Mouse (Mus musculus) neural tube, embryonic 14.5 days (tissue): ENCODE results near the gene Hps6. TPM values are rescaled to one million over a fixed set of nuclear protein-coding genes. Genes with fewer than 3 reads are reported as not detected.
A peak's percentile ranks its signal among the peaks of the same experiment; 100 is the strongest.

Source experiments
- ATAC-seq: fragments of 200-750 bp; cut with Nextera tagmentation; 2 replicates; pipeline ENCODE4 v1.8.0; 2017; ENCODE audit warnings: low read depth, mild to moderate bottlenecking, moderate TSS enrichment, moderate library complexity
- H3K27ac ChIP-seq: fragments of 300-500 bp; sonication (generic); 2 replicates; pipeline ENCODE4 v1.5.1; 2014; ENCODE audit warnings: low read depth, mild to moderate bottlenecking, control low read depth, low read length, moderate library complexity, mixed read lengths
- H3K27me3 ChIP-seq: fragments of 300-500 bp; sonication (generic); 2 replicates; pipeline ENCODE4 v1.6.1; 2014; ENCODE audit warnings: low read length; ENCODE audit not compliant: control insufficient read depth, insufficient read depth
- H3K36me3 ChIP-seq: fragments of 300-500 bp; sonication (generic); 2 replicates; pipeline ENCODE4 v1.6.1; 2014; ENCODE audit warnings: low read length, mixed read lengths; ENCODE audit not compliant: control insufficient read depth, insufficient read depth
- H3K4me1 ChIP-seq: fragments of 300-500 bp; sonication (generic); 2 replicates; pipeline ENCODE4 v1.6.1; 2014; ENCODE audit warnings: low read length; ENCODE audit not compliant: control insufficient read depth, insufficient read depth
- H3K4me2 ChIP-seq: fragments of 300-500 bp; sonication (generic); 2 replicates; pipeline ENCODE4 v1.6.1; 2014; ENCODE audit warnings: mild to moderate bottlenecking, low read depth, low read length, control low read depth
- H3K4me3 ChIP-seq: fragments of 300-500 bp; sonication (generic); 2 replicates; pipeline ENCODE4 v1.5.1; 2014; ENCODE audit warnings: low read depth, low read length, control low read depth, mixed read lengths
- H3K9ac ChIP-seq: fragments of 300-500 bp; sonication (generic); replicated peaks from 2 replicates; pipeline ENCODE4 v1.6.1; 2014; ENCODE audit warnings: low read depth, mild to moderate bottlenecking, control low read depth, low read length, mixed read lengths
- H3K9me3 ChIP-seq: fragments of 300-500 bp; sonication (generic); 2 replicates; pipeline ENCODE4 v1.6.1; 2016; ENCODE audit warnings: low read length; ENCODE audit not compliant: control insufficient read depth
- WGBS: fragments of 180-500 bp; shearing (Covaris S2); extraction: QIAGEN DNeasy Blood & Tissue Kit; methylation state at CpG from one replicate; pipeline ENCODE4 v1.1.7; 2014; 5-methylcytosine and 5-hydroxymethylcytosine counted together
- polyA plus RNA-seq: library from polyadenylated mRNA; unstranded; fragments of >200 nt; fragmentation: Nextera tagmentation; extraction: Ambion mirVana; gene quantifications from 2 replicates; pipeline ENCODE4 v1.2.1, GENCODE M21; 2014

Gene Hps6
- polyA plus RNA-seq, 1 experiment from 2014 or later: 1.4 TPM

DNA sequence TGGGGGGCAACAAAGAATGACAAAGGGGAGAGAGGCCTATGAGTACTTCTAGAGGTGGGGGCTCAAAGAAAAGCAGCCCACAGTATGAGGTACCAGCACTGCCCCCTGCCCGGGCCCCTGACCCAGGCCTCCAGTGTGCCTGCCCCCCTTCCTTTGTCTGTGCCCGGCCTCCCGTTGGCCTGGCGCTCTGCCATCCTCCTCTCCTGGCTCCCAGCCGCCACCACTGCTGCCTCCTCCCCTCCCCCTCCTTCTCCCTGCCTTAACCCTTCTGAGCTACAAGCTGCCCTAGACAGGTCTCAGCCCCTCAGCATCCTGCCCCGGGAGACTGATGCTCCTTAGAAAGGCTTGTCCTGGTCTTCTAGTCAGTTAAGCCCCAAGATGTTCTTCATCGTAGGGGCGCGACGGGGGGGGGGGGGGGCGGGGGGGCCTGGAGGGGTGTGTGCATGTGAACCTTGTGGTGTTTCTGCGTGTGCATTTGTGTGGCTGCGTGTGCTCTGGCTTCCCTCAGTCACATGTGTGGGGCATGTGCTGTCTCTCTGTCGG is 38.7 kb downstream of the Hps6 start:
- Histone ChIP-seq H3K9ac (peak overlapping the region; percentile 61), H3K4me2 (peak overlapping the region; percentile 98), H3K27me3 (no peaks in the 10 kb centered on the region), H3K9me3 (no peaks in the 10 kb centered on the region), H3K27ac (peak overlapping the region; percentile 97), H3K4me3 (peak overlapping the region; percentile 95), H3K4me1 (peaks cover 62% of the 10 kb centered on the region), H3K36me3 (no peaks in the 10 kb centered on the region)
- peak; percentile 25 for ATAC-seq
- 0% methylated on average over 12 of the region's 14 CpGs for WGBS

DNA sequence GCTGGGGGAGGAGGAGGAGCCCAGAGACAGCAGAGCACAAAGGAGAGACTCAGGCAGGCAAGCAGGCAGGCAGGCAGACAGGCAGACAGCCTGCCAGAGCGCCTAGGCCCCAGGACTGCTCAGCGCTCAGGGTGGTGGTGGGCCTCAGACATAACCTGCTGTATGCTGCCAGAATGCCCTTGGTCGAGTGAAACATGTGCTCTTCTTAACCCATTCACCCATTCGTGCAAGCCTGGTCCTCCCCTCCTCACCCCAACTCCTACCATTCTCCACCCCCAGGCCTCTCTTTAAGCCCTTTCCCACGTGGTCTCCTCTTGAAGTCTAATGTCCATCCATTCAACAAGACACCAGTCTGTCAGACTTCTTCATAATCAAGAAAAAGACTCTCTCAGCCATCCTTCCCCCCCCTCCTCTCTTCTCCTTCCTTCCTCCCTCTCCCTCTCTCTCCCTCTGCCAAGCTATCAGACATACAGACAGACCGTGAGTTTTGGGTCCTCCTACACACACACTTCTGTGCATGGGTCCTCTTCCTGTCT is 39.2 kb downstream of the Hps6 start:
- peak overlapping the region; percentile 97 for H3K27ac ChIP-seq
- peak overlapping the region; percentile 98 for H3K4me2 ChIP-seq
- H3K4me3 ChIP-seq: peak overlapping the region; percentile 95
- peak; percentile 22 for ATAC-seq
- H3K36me3 ChIP-seq: no peaks in the 10 kb centered on the region
- H3K4me1 ChIP-seq: peaks cover 56% of the 10 kb centered on the region
- H3K9me3 ChIP-seq: no peaks in the 10 kb centered on the region
- peak overlapping the region; percentile 61 for H3K9ac ChIP-seq
- WGBS: 4% methylated on average over 5 of the region's 6 CpGs
- H3K27me3 ChIP-seq: no peaks in the 10 kb centered on the region

GRCm38 (mm10) chr19:46043380-46043779 is 40.1 kb downstream of the Hps6 start:
- Histone ChIP-seq H3K4me1 (peaks cover 48% of the 10 kb centered on the region), H3K27ac (peak overlapping the region; percentile 97; the same call in 1 of the 2 replicates), H3K36me3 (no peaks in the 10 kb centered on the region), H3K27me3 (no peaks in the 10 kb centered on the region), H3K9ac (peak overlapping the region; percentile 96; the same call in 1 of the 2 replicates), H3K4me3 (peak overlapping the region; percentile 95), H3K9me3 (no peaks in the 10 kb centered on the region), H3K4me2 (peak overlapping the region; percentile 98)
- ATAC-seq: no peak
- 58% methylated on average over 7 of the region's 7 CpGs for WGBS

DNA sequence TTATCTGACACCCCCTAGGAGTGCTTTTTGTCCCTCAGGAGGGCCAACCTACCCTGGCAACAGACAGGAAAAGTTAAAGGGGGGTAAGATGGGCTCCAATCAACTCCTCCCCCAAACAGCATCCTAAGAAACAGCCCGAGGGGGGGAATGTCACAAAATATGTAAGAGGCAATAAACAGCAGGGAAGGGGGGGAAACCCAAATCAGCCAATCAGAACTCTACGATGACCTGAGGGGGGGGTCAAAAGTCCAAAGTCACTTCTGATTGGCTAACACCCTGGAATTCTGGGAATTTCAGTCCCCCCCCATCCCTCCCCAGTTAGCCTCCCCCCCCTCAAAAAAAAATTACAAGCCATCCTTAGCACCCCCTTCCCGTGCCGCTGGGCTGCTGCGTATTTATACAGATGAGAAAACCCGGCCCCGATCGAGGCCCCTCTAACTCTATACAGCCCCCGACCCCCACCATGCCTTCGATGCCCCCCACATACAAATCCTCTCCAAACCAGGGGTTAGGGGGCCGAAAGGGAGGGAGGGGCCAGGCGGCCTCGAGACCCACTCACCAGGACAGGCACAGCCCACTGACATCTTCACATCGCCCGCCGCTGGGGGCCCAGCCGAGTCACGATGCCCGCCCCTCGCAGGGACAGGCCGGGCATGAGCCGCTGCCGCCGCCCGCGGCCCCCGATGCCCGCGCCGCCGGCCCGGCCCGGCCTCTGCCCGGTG is 41.1 kb downstream of the Hps6 start, which contains the start of gene Pprc1:
Gene Pprc1 (plus strand): TSS at position 616 of the 722 bp plus-strand sequence.
- peak; percentile 1; the same call in 1 of the 2 replicates for ATAC-seq
- H3K4me2 ChIP-seq: peak within 1 kb of the TSS; percentile 98

DNA sequence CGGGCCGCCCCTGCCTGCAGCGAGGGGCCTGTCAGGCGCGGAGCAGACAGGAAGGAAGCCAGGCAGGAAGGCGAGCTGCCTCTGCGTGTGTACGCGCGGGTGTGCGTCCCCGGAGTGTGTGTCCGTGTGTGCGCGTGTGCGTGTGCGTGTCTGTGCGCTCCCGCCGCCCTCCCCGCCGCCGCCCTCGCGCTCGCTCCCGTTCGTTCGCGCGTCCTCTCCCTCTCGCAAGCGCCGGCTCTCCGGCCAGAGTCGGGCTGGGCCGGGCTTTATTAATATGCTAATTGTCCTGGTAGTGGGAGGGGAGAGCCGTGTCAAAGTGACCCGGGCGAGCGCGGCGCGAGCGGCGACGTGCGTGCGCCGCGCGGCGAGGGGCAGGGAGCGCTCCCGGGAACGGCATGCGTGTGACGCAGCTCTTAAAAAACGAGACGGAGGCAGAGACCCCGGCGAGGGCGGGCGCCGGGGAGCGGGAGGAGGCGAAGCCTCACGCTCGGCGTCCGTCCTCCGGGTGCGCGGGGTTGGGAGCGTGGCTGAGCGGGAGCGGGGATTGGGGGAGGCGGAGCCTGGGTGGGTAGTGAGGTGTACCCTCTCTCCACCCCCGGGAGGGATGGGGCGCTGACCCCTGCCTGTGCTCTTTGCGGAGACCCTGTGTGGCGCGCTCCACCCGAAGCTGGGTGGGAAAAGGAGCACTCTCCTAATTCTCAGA is 41.8 kb downstream of the Hps6 start, which contains the start of gene Ldb1:
Gene Ldb1 (minus strand): TSS at position 222 of the 703 bp plus-strand sequence.
- under 1% methylated on average over 69 of the region's 84 CpGs for WGBS
- ATAC-seq: peak; percentile 73
- H3K4me1 ChIP-seq: peaks cover 42% of the 10 kb centered on the region

More for the DNA sequence above, 41.1 kb downstream of the Hps6 start, which contains the start of gene Pprc1:
- Histone ChIP-seq H3K27ac (peak within 1 kb of the TSS; percentile 97), H3K9ac (peak within 1 kb of the TSS; percentile 96), H3K27me3 (no peaks in the 10 kb centered on the region), H3K4me3 (peak within 1 kb of the TSS; percentile 95), H3K4me1 (peaks cover 45% of the 10 kb centered on the region), H3K9me3 (no peaks in the 10 kb centered on the region), H3K36me3 (no peaks in the 10 kb centered on the region)
- under 1% methylated on average over 31 of the region's 34 CpGs for WGBS

GRCm38 (mm10) chr19:46045696-46046311 is 42.5 kb downstream of the Hps6 start:
- Histone ChIP-seq H3K27me3 (no peaks in the 10 kb centered on the region), H3K4me3 (peak overlapping the region; percentile 95), H3K36me3 (no peaks in the 10 kb centered on the region), H3K27ac (peak overlapping the region; percentile 97), H3K9me3 (no peaks in the 10 kb centered on the region), H3K9ac (peak overlapping the region; percentile 96), H3K4me1 (peaks cover 35% of the 10 kb centered on the region), H3K4me2 (peak overlapping the region; percentile 98)
- 0% methylated on average over 7 of the region's 7 CpGs for WGBS
- ATAC-seq: peak; percentile 10; the same call in 1 of the 2 replicates

More for the DNA sequence above, 41.8 kb downstream of the Hps6 start, which contains the start of gene Ldb1:
- Histone ChIP-seq H3K36me3 (no peaks in the 10 kb centered on the region), H3K9ac (peak within 1 kb of the TSS; percentile 96), H3K4me3 (peak within 1 kb of the TSS; percentile 95), H3K4me2 (peak within 1 kb of the TSS; percentile 98), H3K27ac (peak within 1 kb of the TSS; percentile 97), H3K27me3 (no peaks in the 10 kb centered on the region), H3K9me3 (no peaks in the 10 kb centered on the region)

GRCm38 (mm10) chr19:46046621-46047025 is 43.3 kb downstream of the Hps6 start:
- Histone ChIP-seq H3K4me3 (no peak overlapping the region), H3K9me3 (no peaks in the 10 kb centered on the region), H3K27me3 (no peaks in the 10 kb centered on the region), H3K9ac (no peak overlapping the region), H3K36me3 (no peaks in the 10 kb centered on the region), H3K4me1 (peaks cover 27% of the 10 kb centered on the region), H3K27ac (peak overlapping the region; percentile 97; the same call in 1 of the 2 replicates), H3K4me2 (peak overlapping the region; percentile 98; the same call in 1 of the 2 replicates)
- ATAC-seq: no peak
- WGBS: 8% methylated on average over 10 of the region's 10 CpGs

DNA sequence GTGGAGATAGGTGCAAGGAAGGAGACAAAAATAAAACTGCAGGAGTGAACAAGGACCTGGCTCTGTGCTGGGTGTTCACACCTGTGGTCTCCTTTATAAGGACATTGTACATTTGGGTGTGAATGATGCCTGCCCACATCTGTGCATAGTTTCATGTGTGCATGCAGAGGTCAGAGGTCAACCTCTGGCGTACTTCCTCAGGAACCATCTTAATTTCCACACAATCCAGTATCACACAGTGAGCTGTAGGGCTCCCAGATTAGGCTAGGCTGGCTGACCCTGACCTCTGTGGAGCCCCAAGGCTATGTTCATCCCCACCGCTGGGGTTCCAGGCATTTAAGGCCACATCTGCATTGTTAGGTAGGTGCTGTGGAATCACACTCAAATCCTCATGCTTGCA is 44.1 kb downstream of the Hps6 start:
- no peak for ATAC-seq
- WGBS: 79% methylated on average over 2 of the region's 2 CpGs
- H3K36me3 ChIP-seq: no peaks in the 10 kb centered on the region
- no peak overlapping the region for H3K4me2 ChIP-seq
- H3K4me3 ChIP-seq: no peak overlapping the region
- no peaks in the 10 kb centered on the region for H3K27me3 ChIP-seq
- peaks cover 22% of the 10 kb centered on the region for H3K4me1 ChIP-seq
- H3K9me3 ChIP-seq: no peaks in the 10 kb centered on the region
- no peak overlapping the region for H3K27ac ChIP-seq
- H3K9ac ChIP-seq: no peak overlapping the region
